Comparison of ENCODE assay signal across 8 mouse cellular contexts in genomic region chr14:52020486-52021137, GRCm38 (mm10). TPM values are rescaled to one million over a fixed set of nuclear protein-coding genes. Genes with fewer than 3 reads are reported as not detected.
A peak's percentile ranks its signal among the peaks of the same experiment; 100 is the strongest.
DNase-seq lines count a peak whose midpoint lies in the region; ATAC-seq and TF ChIP-seq lines count a peak whose summit lies in the region.

Gene Zfp219, minus strand, starts transcription at chr14:52020733.

- WGBS in intestine, embryonic 16.5 days = 7% methylated on average over 15 of the region's 15 CpGs
- WGBS in spleen, adult 2 months = 23% methylated on average over 15 of the region's 15 CpGs

- peak within 1 kb of the TSS; percentile 71 for H3K4me2 ChIP-seq in intestine, embryonic 16.5 days (ENCODE audit: low read depth, low read length)

- peak within 1 kb of the TSS; percentile 99 for H3K27ac ChIP-seq in intestine, embryonic 16.5 days (ENCODE audit: low read length)
- peak within 1 kb of the TSS; percentile 94 for H3K27ac ChIP-seq in spleen, adult 2 months (ENCODE audit: insufficient read depth, low read length)

- H3K36me3 ChIP-seq in intestine, embryonic 16.5 days (ENCODE audit: control insufficient read depth, insufficient read depth, low read length) = no peaks in the 10 kb centered on the region
- H3K36me3 ChIP-seq in spleen, adult 2 months (ENCODE audit: control insufficient read depth, insufficient read depth, low read length) = no peaks in the 10 kb centered on the region

- TF ChIP-seq POLR2A in spleen, adult 2 months (IDR thresholded peaks at IDR 0.05; ENCODE audit: low read depth, low read length) = no peak

- H3K9ac ChIP-seq in intestine, embryonic 16.5 days (ENCODE audit: low read depth, low read length) = peak within 1 kb of the TSS; percentile 93

- intact Hi-C loops in left cerebral cortex, postnatal 36 days (cut with DNase I) = loop anchor here (5.0 kb wide), 2 partner anchors 88 to 118 kb away; no protein-coding TSS in a partner anchor

- H3K4me3 ChIP-seq in intestine, embryonic 16.5 days (ENCODE audit: low read length) = peak within 1 kb of the TSS; percentile 67
- peak within 1 kb of the TSS; percentile 84 for H3K4me3 ChIP-seq in spleen, adult 2 months (ENCODE audit: extremely low read depth, insufficient read depth, insufficient read length)

- DNase-seq in 3134 (ENCODE audit: extremely low read depth, insufficient read length, low spot score) = peak; percentile 76
- peak; percentile 61 to 67 for DNase-seq in adrenal gland, adult 18-20 months (ENCODE audit: low spot score in 2 of 2)
- peak; percentile 84 for DNase-seq in embryo, embryonic 9.5 days (ENCODE audit: extremely low spot score)
- peak; percentile 78 for DNase-seq in gonadal fat pad, adult 2 months (ENCODE audit: low read depth)
- peak; percentile 68 to 69 for DNase-seq in left cerebral cortex, postnatal 36 days (ENCODE audit: low spot score in 2 of 2)
- peak; percentile 74 for DNase-seq in mesoderm, embryonic 11.5 days (ENCODE audit: low read depth, low spot score)
- peak; percentile 38 to 55 for DNase-seq in spleen, adult 2 months (ENCODE audit: low read depth in 1 of 2, low spot score in 2 of 2)

- H3K9me3 ChIP-seq in intestine, embryonic 16.5 days (ENCODE audit: control insufficient read depth, low read length) = no peaks in the 10 kb centered on the region

- H3K27me3 ChIP-seq in intestine, embryonic 16.5 days (replicated peaks; ENCODE audit: control insufficient read depth, insufficient read depth, low read length) = no peaks in the 10 kb centered on the region
- no peaks in the 10 kb centered on the region for H3K27me3 ChIP-seq in spleen, adult 2 months (ENCODE audit: control insufficient read depth, insufficient read depth, low read length)

- TF ChIP-seq CTCF in spleen, adult 2 months (IDR thresholded peaks at IDR 0.05; ENCODE audit: extremely low read depth, insufficient read depth, insufficient read length, insufficient replicate concordance) = peak; percentile 72; the same call in 1 of the 2 replicates

- ATAC-seq in intestine, embryonic 16.5 days = peak; percentile 68

- peaks cover 32% of the 10 kb centered on the region for H3K4me1 ChIP-seq in intestine, embryonic 16.5 days (ENCODE audit: control insufficient read depth, insufficient read depth, low read length)
- H3K4me1 ChIP-seq in spleen, adult 2 months (ENCODE audit: control insufficient read depth, insufficient read depth, insufficient read length) = peaks cover 16% of the 10 kb centered on the region; the same call in 1 of the 2 replicates

RNA-seq across cellular contexts. Expression of gene Zfp219, which starts in this region (rescaled TPM):
- total RNA-seq in adrenal gland, adult 18-20 months (2021) = 10 to 100 TPM; 53.9 to 61.2 TPM
- polyA plus RNA-seq in gonadal fat pad, adult 2 months (2012; rRNA removed) = 65.7 and 74.2 TPM in 2 replicates
- polyA plus RNA-seq in intestine, embryonic 16.5 days (2015; fragmentation: Nextera tagmentation; extraction: Ambion mirVana) = 19.7 and 20.5 TPM in 2 replicates
- 10 to 100 TPM; 30.1 to 39.7 TPM for total RNA-seq in left cerebral cortex, postnatal 36 days (2021)
- 31.0 and 46.5 TPM in 2 replicates for polyA plus RNA-seq in spleen, adult 2 months (2012; rRNA removed)

Comparison
In these comparisons a context has a peak if more than half of its experiments do, and no peak if none do; other contexts are left out.
1. Peak in every context shown above with its lines: DNase-seq, ATAC-seq, H3K4me3 ChIP-seq and H3K27ac ChIP-seq.